Mouse (Mus musculus) hindbrain, postnatal 0 days (tissue): ENCODE data around the gene Nav3. TPM values are rescaled to one million over a fixed set of nuclear protein-coding genes. Genes with fewer than 3 reads are reported as not detected.
A peak's percentile ranks its signal among the peaks of the same experiment; 100 is the strongest.

Experiments
- ATAC-seq: fragments of 200-750 bp; cut with Nextera tagmentation; 2 replicates; pipeline ENCODE4 v1.8.0; 2017; ENCODE audit warnings: mild to moderate bottlenecking, moderate TSS enrichment, moderate library complexity
- DNase-seq: peaks from one replicate; pipeline ENCODE4 v3.0.0-alpha.2; 2015; ENCODE audit warnings: low spot score
- H3K27ac ChIP-seq: fragments of 300-500 bp; sonication (generic); 2 replicates; pipeline ENCODE4 v1.5.1; 2014; ENCODE audit warnings: mild to moderate bottlenecking
- H3K27me3 ChIP-seq: fragments of 300-500 bp; sonication (generic); 2 replicates; pipeline ENCODE4 v1.6.1; 2014; ENCODE audit warnings: low read length, mixed read lengths; ENCODE audit not compliant: insufficient read depth
- H3K36me3 ChIP-seq: fragments of 300-500 bp; sonication (generic); 2 replicates; pipeline ENCODE4 v1.6.1; 2014; ENCODE audit warnings: low read length, mixed read lengths; ENCODE audit not compliant: insufficient read depth
- H3K4me1 ChIP-seq: fragments of 300-500 bp; sonication (generic); 2 replicates; pipeline ENCODE4 v1.6.1; 2014; ENCODE audit warnings: antibody characterized with exemption, low read length, mixed read lengths; ENCODE audit not compliant: insufficient read depth
- H3K4me2 ChIP-seq: fragments of 300-500 bp; sonication (generic); 2 replicates; pipeline ENCODE4 v1.6.1; 2014; ENCODE audit warnings: low read depth, mild to moderate bottlenecking, low read length, moderate library complexity, mixed read lengths
- H3K4me3 ChIP-seq: fragments of 300-500 bp; sonication (generic); 2 replicates; pipeline ENCODE4 v1.5.1; 2014; ENCODE audit warnings: low read length
- H3K9ac ChIP-seq: fragments of 300-500 bp; sonication (generic); replicated peaks from 2 replicates; pipeline ENCODE4 v1.6.1; 2014; ENCODE audit warnings: mild to moderate bottlenecking, low read length, moderate library complexity, mixed read lengths
- H3K9me3 ChIP-seq: fragments of 300-500 bp; sonication (generic); 2 replicates; pipeline ENCODE4 v1.6.1; 2016; ENCODE audit warnings: low read length, mixed read lengths
- CTCF ChIP-seq: IDR thresholded peaks from 2 replicates; pipeline ENCODE4 v1.5.1; 2016; ENCODE audit warnings: antibody characterized with exemption, control low read depth, low read depth
- WGBS: fragments of 180-500 bp; shearing (Covaris S2); extraction: QIAGEN DNeasy Blood & Tissue Kit; methylation state at CpG from one replicate; pipeline ENCODE4 v1.1.7; 2014; 5-methylcytosine and 5-hydroxymethylcytosine counted together
- polyA plus RNA-seq: library from polyadenylated mRNA; unstranded; fragments of >200 nt; fragmentation: Nextera tagmentation; extraction: Ambion mirVana; gene quantifications from 2 replicates; pipeline ENCODE4 v1.2.1, GENCODE M21; 2015
- total RNA-seq: library from RNA; depleted of rRNA; stranded (reverse); fragments of >200 nt; gene quantifications from 2 replicates; pipeline ENCODE4 v1.2.3, GENCODE M21; 2014

Gene Nav3
- total and polyA plus RNA-seq, 2 experiments from 2014 or later = 18.2 to 98.1 TPM

DNA sequence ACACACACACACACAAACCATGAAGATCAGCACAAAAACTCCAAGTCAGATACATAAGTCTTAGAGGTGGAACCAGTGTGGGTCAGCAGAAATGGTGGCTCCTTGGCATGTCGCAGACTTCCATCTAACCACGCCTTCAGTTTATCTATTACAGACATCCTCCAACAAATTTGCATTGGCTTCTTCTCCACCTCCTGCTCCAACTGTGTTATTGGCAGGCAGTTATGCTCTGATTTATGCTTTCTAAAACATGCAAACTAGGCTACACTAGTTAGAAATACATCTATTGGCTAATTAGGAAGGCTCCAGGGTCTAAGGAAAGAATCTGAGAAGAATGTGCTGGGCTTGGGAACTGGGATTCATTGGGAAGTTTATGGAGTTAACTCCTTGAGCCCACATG lies 75.2 kb downstream of the Nav3 start:
- ATAC-seq = no peak
- Histone ChIP-seq H3K27ac (no peak overlapping the region), H3K9ac (no peak overlapping the region), H3K4me3 (no peak overlapping the region), H3K4me2 (no peak overlapping the region), H3K36me3 (no peaks in the 10 kb centered on the region), H3K4me1 (no peaks in the 10 kb centered on the region), H3K27me3 (no peaks in the 10 kb centered on the region), H3K9me3 (no peaks in the 10 kb centered on the region)
- WGBS = 89% methylated on average over 2 of the region's 2 CpGs
- no peak for DNase-seq
- TF ChIP-seq CTCF = no peak

DNA sequence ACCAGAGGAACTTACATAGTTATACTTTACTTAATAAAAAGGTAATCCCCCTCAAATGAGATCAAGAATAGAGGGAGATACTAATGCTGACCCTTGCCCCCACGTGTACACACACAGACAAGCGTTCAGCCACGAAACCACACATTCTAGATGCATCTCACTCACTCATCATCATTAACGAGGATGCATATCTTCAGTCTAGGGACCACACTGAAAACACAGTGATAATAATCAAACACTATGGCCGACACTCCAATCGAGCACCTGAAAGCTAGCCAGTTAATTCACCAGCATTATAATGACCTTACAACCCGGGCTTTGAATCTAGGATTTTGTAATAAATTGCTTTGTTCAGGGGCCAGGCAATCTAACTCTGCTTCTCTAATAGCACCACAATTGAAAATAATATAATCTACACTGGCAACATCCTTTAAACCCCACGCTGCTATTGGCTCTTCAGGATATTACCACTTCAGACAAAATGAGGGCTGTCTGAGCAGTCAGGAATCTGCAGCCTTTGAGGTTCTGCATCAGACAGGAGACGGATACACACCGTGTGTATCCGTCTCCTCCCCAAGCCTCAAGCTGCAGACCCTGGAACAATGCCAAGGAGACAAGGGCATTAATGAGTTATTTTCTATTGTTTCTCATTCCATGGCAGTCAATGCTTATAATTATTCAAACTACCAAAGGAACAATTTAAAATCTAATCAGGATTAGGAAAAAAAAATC lies 83.1 kb downstream of the Nav3 start:
- H3K4me3 ChIP-seq = no peak overlapping the region
- no peaks in the 10 kb centered on the region for H3K27me3 ChIP-seq
- no peaks in the 10 kb centered on the region for H3K36me3 ChIP-seq
- H3K27ac ChIP-seq = peak overlapping the region; percentile 48; the same call in 1 of the 2 replicates
- no peak for TF ChIP-seq CTCF
- ATAC-seq (peak; percentile 69; the same call in 1 of the 2 replicates), DNase-seq (peak; percentile 70)
- peaks cover 8% of the 10 kb centered on the region; the same call in 1 of the 2 replicates for H3K4me1 ChIP-seq
- WGBS = 34% methylated on average over 11 of the region's 11 CpGs
- peak overlapping the region; percentile 33; the same call in 1 of the 2 replicates for H3K4me2 ChIP-seq
- H3K9me3 ChIP-seq = no peaks in the 10 kb centered on the region
- H3K9ac ChIP-seq = no peak overlapping the region

DNA sequence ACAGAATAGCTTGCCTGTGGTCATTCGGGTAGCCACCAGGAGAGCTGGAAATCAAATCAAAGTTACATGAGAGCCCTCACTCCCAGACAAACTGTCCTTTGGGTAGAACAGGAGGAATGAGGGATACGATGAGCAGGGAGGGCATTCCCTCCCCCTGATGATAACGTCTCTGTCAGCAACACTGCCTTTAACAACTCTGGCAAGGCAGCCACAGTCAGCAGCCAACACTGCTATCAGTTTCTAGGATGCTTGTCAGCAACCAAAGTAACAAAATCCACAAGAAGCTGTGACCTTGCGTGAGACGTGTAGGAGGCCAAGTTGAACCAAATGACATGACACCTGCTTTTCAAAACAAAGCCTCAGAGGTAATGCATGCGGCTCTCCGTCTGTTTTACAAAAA lies 103.9 kb downstream of the Nav3 start:
- no peaks in the 10 kb centered on the region for H3K27me3 ChIP-seq
- 61% methylated on average over 7 of the region's 7 CpGs for WGBS

DNA sequence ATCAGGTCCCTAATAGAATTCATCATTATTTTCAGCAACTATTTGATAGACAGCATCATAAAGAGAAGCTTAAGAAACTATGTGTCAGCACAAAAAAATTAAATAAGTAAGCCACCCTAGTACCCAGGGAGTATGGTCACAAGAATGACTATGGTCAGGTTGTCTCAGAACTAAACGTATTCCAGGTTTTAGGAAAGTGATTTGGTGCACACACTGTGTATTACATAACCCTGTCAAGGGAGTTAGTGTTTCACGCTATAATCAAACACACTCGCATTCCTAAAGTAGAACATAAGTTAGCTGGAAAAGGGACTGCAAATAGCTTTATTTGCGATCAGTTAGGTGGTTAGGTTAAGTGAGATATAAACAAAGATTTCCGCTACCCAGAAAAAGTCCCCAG lies 126.0 kb downstream of the Nav3 start:
- no peak for TF ChIP-seq CTCF
- 78% methylated on average over 5 of the region's 5 CpGs for WGBS
- Histone ChIP-seq H3K27ac (no peak overlapping the region), H3K4me3 (no peak overlapping the region), H3K4me2 (no peak overlapping the region), H3K4me1 (no peaks in the 10 kb centered on the region), H3K9ac (no peak overlapping the region), H3K27me3 (no peaks in the 10 kb centered on the region), H3K36me3 (no peaks in the 10 kb centered on the region), H3K9me3 (no peaks in the 10 kb centered on the region)
- DNase-seq (no peak), ATAC-seq (no peak)

More for the DNA sequence above, 103.9 kb downstream of the Nav3 start:
- no peaks in the 10 kb centered on the region for H3K36me3 ChIP-seq
- no peak overlapping the region for H3K4me3 ChIP-seq
- H3K4me1 ChIP-seq = no peaks in the 10 kb centered on the region
- no peak for TF ChIP-seq CTCF
- no peak overlapping the region for H3K9ac ChIP-seq
- no peak overlapping the region for H3K4me2 ChIP-seq
- DNase-seq = no peak
- no peak for ATAC-seq
- H3K9me3 ChIP-seq = no peaks in the 10 kb centered on the region
- no peak overlapping the region for H3K27ac ChIP-seq

DNA sequence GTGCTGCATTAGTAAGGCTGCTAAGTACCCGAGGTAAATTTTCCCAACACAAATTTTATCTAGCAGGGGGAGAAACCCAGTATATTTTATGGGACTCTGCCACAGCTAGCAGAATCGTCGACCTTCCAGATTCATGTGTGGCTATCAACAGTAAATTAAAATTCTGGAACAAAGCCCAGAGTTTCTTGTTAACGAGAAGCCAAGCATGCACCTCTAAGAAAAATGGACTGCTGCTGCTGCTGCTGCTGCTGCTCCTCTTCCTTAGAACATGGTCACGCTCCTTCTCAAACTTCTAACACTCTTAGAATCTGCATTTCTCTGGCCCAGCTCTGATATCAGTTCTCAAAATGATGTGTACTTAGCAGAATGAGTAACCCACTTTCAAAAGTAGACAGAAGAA lies 126.4 kb downstream of the Nav3 start:
- peak; percentile 56 for DNase-seq

DNA sequence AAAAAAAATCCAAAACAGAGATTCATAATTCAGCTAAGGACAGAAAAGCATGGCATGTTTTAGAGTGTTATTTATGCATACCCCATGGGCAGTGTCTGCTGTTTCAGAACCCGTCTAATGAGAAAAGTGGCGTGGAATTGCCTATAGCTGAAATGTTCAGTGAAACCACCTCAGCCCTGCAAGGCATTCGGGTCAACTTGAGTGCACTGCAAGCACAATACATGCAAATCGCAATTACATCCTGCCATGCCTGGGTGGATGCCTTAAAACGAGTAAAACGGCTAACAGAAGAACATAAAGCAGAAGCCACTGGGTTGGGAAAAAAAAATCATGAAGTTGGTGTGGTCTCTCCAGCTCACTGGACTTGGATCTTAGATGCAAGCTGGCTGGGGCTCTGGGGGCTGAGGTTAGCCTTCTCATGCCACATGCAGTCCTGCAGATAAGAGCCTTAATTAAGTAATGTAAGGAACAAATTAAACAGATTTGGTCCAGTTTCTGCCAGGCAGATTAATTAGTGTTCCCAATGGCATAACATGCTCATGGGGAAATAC lies 133.8 kb downstream of the Nav3 start:
- no peak overlapping the region for H3K4me2 ChIP-seq
- H3K9me3 ChIP-seq = no peaks in the 10 kb centered on the region
- ATAC-seq (no peak), DNase-seq (peak; percentile 27)
- no peaks in the 10 kb centered on the region for H3K27me3 ChIP-seq
- no peaks in the 10 kb centered on the region for H3K4me1 ChIP-seq
- no peak for TF ChIP-seq CTCF
- no peak overlapping the region for H3K9ac ChIP-seq
- WGBS = 44% methylated on average over 6 of the region's 6 CpGs
- no peaks in the 10 kb centered on the region for H3K36me3 ChIP-seq
- no peak overlapping the region for H3K4me3 ChIP-seq
- H3K27ac ChIP-seq = no peak overlapping the region

More for the DNA sequence above, 126.4 kb downstream of the Nav3 start:
- Histone ChIP-seq H3K9ac (no peak overlapping the region), H3K27me3 (no peaks in the 10 kb centered on the region), H3K36me3 (no peaks in the 10 kb centered on the region), H3K4me2 (no peak overlapping the region), H3K4me3 (no peak overlapping the region), H3K4me1 (no peaks in the 10 kb centered on the region), H3K9me3 (no peaks in the 10 kb centered on the region), H3K27ac (no peak overlapping the region)
- no peak for TF ChIP-seq CTCF
- 37% methylated on average over 5 of the region's 5 CpGs for WGBS
- no peak for ATAC-seq

DNA sequence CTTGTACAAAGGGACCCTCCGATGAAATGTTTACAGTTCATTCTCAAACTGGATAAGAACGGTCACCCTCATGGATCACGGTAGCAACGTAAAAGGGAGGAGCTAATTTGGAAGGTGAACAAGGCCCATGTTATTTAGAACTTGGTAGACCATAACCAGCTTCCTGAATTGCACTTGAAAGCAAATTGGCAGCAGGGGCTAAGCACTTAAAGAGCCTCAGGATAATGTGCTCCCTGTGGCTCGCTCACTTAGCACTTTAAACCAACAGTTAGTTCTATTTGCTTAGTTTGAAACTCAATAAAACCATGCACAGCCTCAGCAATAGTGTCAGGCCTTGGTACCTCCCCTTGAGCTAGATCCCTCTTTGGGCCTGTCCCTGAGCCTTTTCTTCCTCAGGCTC lies 138.7 kb downstream of the Nav3 start:
- Histone ChIP-seq H3K4me3 (no peak overlapping the region), H3K4me1 (no peaks in the 10 kb centered on the region), H3K9ac (no peak overlapping the region), H3K4me2 (no peak overlapping the region), H3K9me3 (no peaks in the 10 kb centered on the region), H3K36me3 (no peaks in the 10 kb centered on the region), H3K27me3 (no peaks in the 10 kb centered on the region), H3K27ac (no peak overlapping the region)
- ATAC-seq = no peak
- no peak for DNase-seq
- no peak for TF ChIP-seq CTCF
- 81% methylated on average over 5 of the region's 5 CpGs for WGBS
